Mouse (Mus musculus) hindbrain, embryonic 12.5 days (tissue): ENCODE results near the gene Rgs17. TPM values are rescaled to one million over a fixed set of nuclear protein-coding genes. Genes with fewer than 3 reads are reported as not detected.
A peak's percentile ranks its signal among the peaks of the same experiment; 100 is the strongest.
"Not testable (repeated sequence)": the region's sequence is repeated elsewhere in the genome, so short reads cannot be mapped to it uniquely, and the experiment has no call there.

Experiments
- ATAC-seq: fragments of 200-750 bp; cut with Nextera tagmentation; 2 replicates; pipeline ENCODE4 v1.8.0; 2017; ENCODE audit warnings: moderate TSS enrichment; ENCODE audit not compliant: low FRiP score
- H3K27ac ChIP-seq: fragments of 300-500 bp; sonication (generic); 2 replicates; pipeline ENCODE4 v1.5.1; 2016; ENCODE audit warnings: mild to moderate bottlenecking
- H3K27me3 ChIP-seq: fragments of 300-500 bp; sonication (generic); 2 replicates; pipeline ENCODE4 v1.6.1; 2016; ENCODE audit warnings: mild to moderate bottlenecking
- H3K36me3 ChIP-seq: fragments of 300-500 bp; sonication (generic); 2 replicates; pipeline ENCODE4 v1.6.1; 2016; ENCODE audit warnings: mild to moderate bottlenecking
- H3K4me1 ChIP-seq: fragments of 300-500 bp; sonication (generic); 2 replicates; pipeline ENCODE4 v1.6.1; 2016
- H3K4me2 ChIP-seq: fragments of 300-500 bp; sonication (generic); replicated peaks from 2 replicates; pipeline ENCODE4 v1.6.1; 2016; ENCODE audit warnings: mild to moderate bottlenecking
- H3K4me3 ChIP-seq: fragments of 300-500 bp; sonication (generic); 2 replicates; pipeline ENCODE4 v1.5.1; 2016; ENCODE audit warnings: mild to moderate bottlenecking
- H3K9ac ChIP-seq: fragments of 300-500 bp; sonication (generic); 2 replicates; pipeline ENCODE4 v1.6.1; 2016; ENCODE audit warnings: mild to moderate bottlenecking, moderate library complexity
- H3K9me3 ChIP-seq: fragments of 300-500 bp; sonication (generic); replicated peaks from 2 replicates; pipeline ENCODE4 v1.6.1; 2016; ENCODE audit warnings: mild to moderate bottlenecking
- WGBS: fragments of 180-500 bp; shearing (Covaris S2); methylation state at CpG from one replicate; pipeline ENCODE4 v1.1.7; 2016; 5-methylcytosine and 5-hydroxymethylcytosine counted together
- polyA plus RNA-seq: library from polyadenylated mRNA; unstranded; fragments of >200 nt; fragmentation: Nextera tagmentation; extraction: Ambion mirVana; gene quantifications from 2 replicates; pipeline ENCODE4 v1.2.1, GENCODE M21; 2016

The Rgs17 gene
- 4.8 and 5.3 TPM in 2 replicates for polyA plus RNA-seq

- ATAC-seq = peak; percentile 94
- Histone ChIP-seq H3K4me1 (peaks cover 6% of the 10 kb centered on the region; the same call in 1 of the 2 replicates), H3K4me3 (peak within 1 kb of the TSS; percentile 71), H3K9me3 (no peaks in the 10 kb centered on the region), H3K27me3 (no peaks in the 10 kb centered on the region), H3K9ac (peak within 1 kb of the TSS; percentile 79), H3K4me2 (peak within 1 kb of the TSS; percentile 92), H3K27ac (peak within 1 kb of the TSS; percentile 60), H3K36me3 (no peaks in the 10 kb centered on the region)
- under 1% methylated on average over 25 of the region's 35 CpGs for WGBS
Observed at GRCm38 (mm10) chr10:5922294-5922828, at the start of gene Rgs17. Gene Rgs17, minus strand, starts transcription at chr10:5922400.

GRCm38 (mm10) chr10:5967655-5968054, 45.5 kb upstream of the Rgs17 start:
- WGBS = 85% methylated on average over 2 of the region's 2 CpGs
- ATAC-seq = no peak
- H3K4me2 ChIP-seq = no peak overlapping the region
- no peaks in the 10 kb centered on the region for H3K36me3 ChIP-seq
- H3K27me3 ChIP-seq = no peaks in the 10 kb centered on the region
- H3K4me1 ChIP-seq = no peaks in the 10 kb centered on the region
- no peak overlapping the region for H3K4me3 ChIP-seq
- no peak overlapping the region for H3K27ac ChIP-seq
- H3K9ac ChIP-seq = no peak overlapping the region
- no peaks in the 10 kb centered on the region for H3K9me3 ChIP-seq

GRCm38 (mm10) chr10:5953787-5954186, 31.6 kb upstream of the Rgs17 start:
- H3K4me2 ChIP-seq, H3K9ac ChIP-seq, H3K4me3 ChIP-seq, H3K27ac ChIP-seq, H3K9me3 ChIP-seq, H3K4me1 ChIP-seq, ATAC-seq, H3K27me3 ChIP-seq, H3K36me3 ChIP-seq: not testable (repeated sequence)

- Histone ChIP-seq H3K27ac (no peak overlapping the region), H3K4me3 (no peak overlapping the region), H3K4me2 (no peak overlapping the region), H3K9me3 (no peaks in the 10 kb centered on the region), H3K36me3 (no peaks in the 10 kb centered on the region), H3K9ac (no peak overlapping the region), H3K27me3 (no peaks in the 10 kb centered on the region), H3K4me1 (peaks cover 6% of the 10 kb centered on the region; the same call in 1 of the 2 replicates)
- ATAC-seq = no peak
- WGBS = 84% methylated on average over 5 of the region's 5 CpGs
Observed at GRCm38 (mm10) chr10:5924261-5924660, 2.1 kb upstream of the Rgs17 start.

- 7% methylated on average over 9 of the region's 9 CpGs for WGBS
- Histone ChIP-seq H3K27ac (no peak overlapping the region), H3K4me3 (no peak overlapping the region)
Observed at GRCm38 (mm10) chr10:5923096-5923495, 896 bp upstream of the Rgs17 start.

GRCm38 (mm10) chr10:5921771-5922170, 429 bp downstream of the Rgs17 start:
- under 1% methylated on average over 31 of the region's 31 CpGs for WGBS
- peak; percentile 42 for ATAC-seq
- H3K27ac ChIP-seq = peak overlapping the region; percentile 60

More at GRCm38 (mm10) chr10:5923096-5923495, 896 bp upstream of the Rgs17 start:
- Histone ChIP-seq H3K4me2 (0 out of 2 replicates have a peak overlapping the region, but pooled peaks have one; percentile 92), H3K9ac (no peak overlapping the region), H3K4me1 (peaks cover 6% of the 10 kb centered on the region; the same call in 1 of the 2 replicates), H3K9me3 (no peaks in the 10 kb centered on the region), H3K36me3 (no peaks in the 10 kb centered on the region), H3K27me3 (no peaks in the 10 kb centered on the region)
- ATAC-seq = no peak

GRCm38 (mm10) chr10:5921031-5921551, 1.1 kb downstream of the Rgs17 start:
- H3K27ac ChIP-seq = peak overlapping the region; percentile 60
- H3K9me3 ChIP-seq = no peaks in the 10 kb centered on the region
- peak overlapping the region; percentile 71 for H3K4me3 ChIP-seq

More at GRCm38 (mm10) chr10:5921771-5922170, 429 bp downstream of the Rgs17 start:
- H3K4me3 ChIP-seq = peak overlapping the region; percentile 71
- H3K9ac ChIP-seq = peak overlapping the region; percentile 79
- no peaks in the 10 kb centered on the region for H3K9me3 ChIP-seq
- H3K27me3 ChIP-seq = no peaks in the 10 kb centered on the region
- peak overlapping the region; percentile 92 for H3K4me2 ChIP-seq
- H3K4me1 ChIP-seq = peaks cover 6% of the 10 kb centered on the region; the same call in 1 of the 2 replicates
- no peaks in the 10 kb centered on the region for H3K36me3 ChIP-seq

GRCm38 (mm10) chr10:5904399-5904798, 17.8 kb downstream of the Rgs17 start:
- Histone ChIP-seq H3K27me3 (no peaks in the 10 kb centered on the region), H3K9ac (no peak overlapping the region), H3K4me1 (no peaks in the 10 kb centered on the region), H3K9me3 (no peaks in the 10 kb centered on the region), H3K4me2 (no peak overlapping the region), H3K36me3 (no peaks in the 10 kb centered on the region), H3K27ac (no peak overlapping the region), H3K4me3 (no peak overlapping the region)
- 92% methylated on average over 1 of the region's 2 CpGs for WGBS
- no peak for ATAC-seq

More at GRCm38 (mm10) chr10:5921031-5921551, 1.1 kb downstream of the Rgs17 start:
- Histone ChIP-seq H3K27me3 (no peaks in the 10 kb centered on the region), H3K36me3 (no peaks in the 10 kb centered on the region), H3K9ac (peak overlapping the region; percentile 79), H3K4me2 (peak overlapping the region; percentile 92), H3K4me1 (peaks cover 6% of the 10 kb centered on the region; the same call in 1 of the 2 replicates)
- ATAC-seq = peak; percentile 39
- 2% methylated on average over 12 of the region's 12 CpGs for WGBS

- Histone ChIP-seq H3K9ac (no peak overlapping the region), H3K36me3 (no peaks in the 10 kb centered on the region), H3K27me3 (no peaks in the 10 kb centered on the region), H3K9me3 (no peaks in the 10 kb centered on the region), H3K4me3 (no peak overlapping the region), H3K4me2 (no peak overlapping the region), H3K4me1 (no peaks in the 10 kb centered on the region), H3K27ac (no peak overlapping the region)
- ATAC-seq = no peak
- 77% methylated on average over 4 of the region's 4 CpGs for WGBS
Observed at GRCm38 (mm10) chr10:5901777-5902176, 20.4 kb downstream of the Rgs17 start.

GRCm38 (mm10) chr10:5900731-5901130, 21.5 kb downstream of the Rgs17 start:
- H3K9ac ChIP-seq = no peak overlapping the region
- H3K27ac ChIP-seq = no peak overlapping the region
- ATAC-seq = no peak
- H3K4me1 ChIP-seq = no peaks in the 10 kb centered on the region
- no peak overlapping the region for H3K4me3 ChIP-seq
- H3K27me3 ChIP-seq = no peaks in the 10 kb centered on the region
- no peaks in the 10 kb centered on the region for H3K36me3 ChIP-seq
- H3K9me3 ChIP-seq = no peaks in the 10 kb centered on the region
- 88% methylated on average over 6 of the region's 6 CpGs for WGBS
- H3K4me2 ChIP-seq = no peak overlapping the region

GRCm38 (mm10) chr10:5877106-5877505, 45.1 kb downstream of the Rgs17 start:
- no peak overlapping the region for H3K4me3 ChIP-seq
- no peak for ATAC-seq
- WGBS = 80% methylated on average over 3 of the region's 3 CpGs
- H3K4me1 ChIP-seq = no peaks in the 10 kb centered on the region
- no peaks in the 10 kb centered on the region for H3K36me3 ChIP-seq
- H3K9ac ChIP-seq = no peak overlapping the region
- H3K9me3 ChIP-seq = no peaks in the 10 kb centered on the region
- no peak overlapping the region for H3K27ac ChIP-seq
- no peaks in the 10 kb centered on the region for H3K27me3 ChIP-seq
- H3K4me2 ChIP-seq = no peak overlapping the region

GRCm38 (mm10) chr10:5871081-5871480, 51.1 kb downstream of the Rgs17 start:
- Histone ChIP-seq H3K36me3 (no peaks in the 10 kb centered on the region), H3K9me3 (no peaks in the 10 kb centered on the region), H3K27ac (no peak overlapping the region), H3K9ac (no peak overlapping the region), H3K27me3 (no peaks in the 10 kb centered on the region), H3K4me1 (no peaks in the 10 kb centered on the region), H3K4me3 (no peak overlapping the region), H3K4me2 (no peak overlapping the region)
- ATAC-seq = no peak
- WGBS = 45% methylated on average over 4 of the region's 4 CpGs
